Mouse (Mus musculus) layer of hippocampus, adult 9-10 months (tissue): ENCODE measurements at regions not wholly inside any gene's neighbourhood (a gene's known extent, or its start where the extent isn't known, plus 50 kb on each side); places are given as distances from the start of the nearest gene placed in this dataset.

Source experiments
- DNase-seq: peaks from one replicate; pipeline ENCODE4 v3.0.0; 2022; ENCODE audit warnings: low spot score

GRCm38 (mm10) chr11:55773283-55773682, 165.3 kb upstream of the Glra1 start:
- DNase-seq = no peak

GRCm38 (mm10) chr11:55772538-55772937, 164.5 kb upstream of the Glra1 start:
- no peak for DNase-seq

GRCm38 (mm10) chr11:55772107-55772506, 164.1 kb upstream of the Glra1 start:
- DNase-seq = no peak

GRCm38 (mm10) chr11:55764846-55765245, 156.8 kb upstream of the Glra1 start:
- no peak for DNase-seq
